Mouse (Mus musculus): ENCODE results near the gene Lnpk.

DNA sequence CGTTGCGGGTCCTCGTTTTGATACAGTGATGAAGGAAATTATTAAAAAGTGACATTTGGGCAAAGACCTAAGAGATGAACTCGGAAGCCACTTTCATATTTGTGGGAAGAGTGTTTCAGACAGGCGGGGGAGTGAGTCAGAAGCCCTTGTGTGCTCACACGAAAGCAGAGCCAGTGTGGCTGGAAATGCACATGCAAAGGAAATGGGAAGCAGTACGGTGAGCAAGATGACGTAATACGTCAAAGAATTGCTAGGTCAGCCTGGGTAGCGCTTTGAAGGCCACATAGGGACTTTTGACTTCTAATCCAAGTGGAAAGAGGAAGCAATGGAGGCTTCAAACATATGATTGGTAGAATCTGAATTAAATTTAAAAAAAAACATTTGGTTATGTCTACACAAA lies 96.6 kb downstream of the Lnpk start:
- no peak for TF ChIP-seq POLR2A (IDR thresholded peaks at IDR 0.05; ENCODE audit: low read depth, low read length)
- TF ChIP-seq CTCF (IDR thresholded peaks at IDR 0.05; ENCODE audit: borderline replicate concordance, insufficient read depth, low read length): no peak
